Mouse (Mus musculus): ENCODE measurements around the gene Igf2.

GRCm38 (mm10) chr7:142671067-142671466 is 4.5 kb upstream of the Igf2 start:
- TF ChIP-seq CTCF (IDR thresholded peaks at IDR 0.05; ENCODE audit: low read depth) (no peak), EP300 (IDR thresholded peaks at IDR 0.05; ENCODE audit: low read depth) (no peak)
